Comparison of ENCODE assay signal across 20 mouse cellular contexts in the genomic region with DNA sequence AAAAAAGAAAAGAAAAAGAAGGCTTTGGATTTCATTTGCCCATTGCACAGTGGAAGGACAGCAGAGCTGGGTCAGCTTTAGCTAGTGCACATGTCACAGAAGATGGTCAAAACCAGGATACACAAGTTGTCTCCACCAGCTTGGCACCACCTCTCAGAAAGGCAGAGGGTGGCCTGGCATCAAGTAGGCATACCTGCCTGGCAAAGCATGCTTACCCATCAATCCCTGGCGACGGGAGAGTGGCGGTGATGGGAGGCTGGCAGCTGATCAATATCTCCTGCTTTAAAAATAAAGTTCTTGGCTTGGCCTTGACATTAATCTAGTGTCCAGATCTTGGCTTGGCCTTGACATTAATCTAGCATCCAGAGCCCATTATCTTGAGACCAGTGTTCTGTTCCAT. TPM values are rescaled to one million over a fixed set of nuclear protein-coding genes. Genes with fewer than 3 reads are reported as not detected.
DNase-seq lines count a peak whose midpoint lies in the region; ATAC-seq and TF ChIP-seq lines count a peak whose summit lies in the region.
"Had no signal": no experiment of that assay in that cellular context is flagged by ENCODE, and none has a peak within 500 bp of the region (broad histone marks: within the 10 kb centered on the region; RNA-seq: fewer than 3 reads in every experiment).

No protein-coding gene starts in this region.

- TF ChIP-seq CTCF in midbrain, postnatal 0 days (IDR thresholded peaks at IDR 0.05) = no peak

- 93% methylated on average over 3 of the region's 3 CpGs for WGBS in midbrain, embryonic 10.5 days
- WGBS in midbrain, postnatal 0 days = 88% methylated on average over 3 of the region's 3 CpGs

- no peak overlapping the region for H3K4me3 ChIP-seq in midbrain, embryonic 10.5 days
- H3K4me3 ChIP-seq in midbrain, postnatal 0 days (ENCODE audit: low read depth, low read length) = no peak overlapping the region

- H3K9ac ChIP-seq in midbrain, postnatal 0 days (replicated peaks; ENCODE audit: low read length, poor library complexity, severe bottlenecking) = no peak overlapping the region; the same call in 1 of the 2 replicates

- H3K9me3 ChIP-seq in midbrain, embryonic 10.5 days (replicated peaks) = no peaks in the 10 kb centered on the region
- H3K9me3 ChIP-seq in midbrain, postnatal 0 days (ENCODE audit: low read length) = no peaks in the 10 kb centered on the region
- H3K9me3 ChIP-seq: G1E had no signal

- peaks cover 17% of the 10 kb centered on the region for H3K36me3 ChIP-seq in midbrain, embryonic 10.5 days
- H3K36me3 ChIP-seq in midbrain, postnatal 0 days (ENCODE audit: insufficient read depth, low read length) = no peaks in the 10 kb centered on the region

- H3K27me3 ChIP-seq in midbrain, embryonic 10.5 days (ENCODE audit: low read depth, poor library complexity, severe bottlenecking) = peaks cover 56% of the 10 kb centered on the region
- H3K27me3 ChIP-seq in midbrain, postnatal 0 days (ENCODE audit: insufficient read depth, low read length) = no peaks in the 10 kb centered on the region
- H3K27me3 ChIP-seq: Patski had no signal

- no peak overlapping the region for H3K4me2 ChIP-seq in midbrain, postnatal 0 days (ENCODE audit: low read depth, low read length, poor library complexity, severe bottlenecking)

- no peak for ATAC-seq in midbrain, postnatal 0 days (ENCODE audit: low FRiP score)
- ATAC-seq: activated CD4-positive, CD25-positive, alpha-beta regulatory T cell, adult 4 months; CD4-positive, CD25-positive, alpha-beta regulatory T cell, adult 4 months; Patski had no signal

- H3K27ac ChIP-seq in midbrain, embryonic 10.5 days (replicated peaks) = 0 out of 2 replicates have a peak overlapping the region, but pooled peaks have one; percentile 43
- H3K27ac ChIP-seq in midbrain, postnatal 0 days (ENCODE audit: low read depth, low read length) = no peak overlapping the region

- no peak for DNase-seq in midbrain, embryonic 10.5 days (ENCODE audit: low spot score)
- no peak for DNase-seq in midbrain, postnatal 0 days (ENCODE audit: low spot score)
- DNase-seq: adrenal gland, adult 2 months; adrenal gland, adult 8-10 months; adrenal gland, postnatal 10 days; adrenal gland, postnatal 14 days; adrenal gland, postnatal 25 days; B cell, adult 2 months; cerebellum, adult 11 months; cerebellum, adult 11-12 months; cerebellum, adult 18-20 months had no signal

- peaks cover 63% of the 10 kb centered on the region for H3K4me1 ChIP-seq in midbrain, embryonic 10.5 days
- no peaks in the 10 kb centered on the region for H3K4me1 ChIP-seq in midbrain, postnatal 0 days (ENCODE audit: insufficient read depth, low read length)

RNA-seq across cellular contexts. Expression of a gene that starts 24.9 kb away (rescaled TPM):
- polyA plus RNA-seq in midbrain, embryonic 10.5 days (2016; fragmentation: Nextera tagmentation; extraction: Ambion mirVana) = 7.2 TPM in 2 replicates
- 35.1 and 40.1 TPM in 2 replicates for total RNA-seq in midbrain, postnatal 0 days (2014; rRNA removed)
- polyA plus RNA-seq in midbrain, postnatal 0 days (2015; fragmentation: Nextera tagmentation; extraction: Ambion mirVana) = 9.4 and 11.6 TPM in 2 replicates

RNA-seq across cellular contexts. Expression of a gene that starts 56.1 kb away (rescaled TPM):
- polyA plus RNA-seq in midbrain, embryonic 10.5 days (2016; fragmentation: Nextera tagmentation; extraction: Ambion mirVana) = 0.15 TPM in 1 of 2 replicates, not detected in the other
- total RNA-seq in midbrain, postnatal 0 days (2014; rRNA removed) = not detected in 2 replicates
- polyA plus RNA-seq in midbrain, postnatal 0 days (2015; fragmentation: Nextera tagmentation; extraction: Ambion mirVana) = not detected in 2 replicates
- total RNA-seq: CH12.LX, G1E, MEL had no signal
- polyA plus RNA-seq: activated CD4-positive, CD25-positive, alpha-beta regulatory T cell, adult 4 months; brain, embryonic 14.5 days; C2C12; CD4-positive, CD25-positive, alpha-beta regulatory T cell, adult 4 months; cerebellum, adult 2 months; G1E; Patski had no signal
